Mouse (Mus musculus) megakaryocyte, embryonic 14.5 days (primary cell): ENCODE data around the gene Sfta2.

ENCODE experiments used
- FLI1 ChIP-seq: IDR thresholded peaks from 2 replicates; pipeline ENCODE4 v1.6.1; 2012; ENCODE audit warnings: low read length, inconsistent platforms, mixed read lengths
- GATA1 ChIP-seq: IDR thresholded peaks from 3 replicates; pipeline ENCODE4 v1.6.1; 2012; ENCODE audit warnings: mixed read lengths, low read length, inconsistent platforms, borderline replicate concordance

DNA sequence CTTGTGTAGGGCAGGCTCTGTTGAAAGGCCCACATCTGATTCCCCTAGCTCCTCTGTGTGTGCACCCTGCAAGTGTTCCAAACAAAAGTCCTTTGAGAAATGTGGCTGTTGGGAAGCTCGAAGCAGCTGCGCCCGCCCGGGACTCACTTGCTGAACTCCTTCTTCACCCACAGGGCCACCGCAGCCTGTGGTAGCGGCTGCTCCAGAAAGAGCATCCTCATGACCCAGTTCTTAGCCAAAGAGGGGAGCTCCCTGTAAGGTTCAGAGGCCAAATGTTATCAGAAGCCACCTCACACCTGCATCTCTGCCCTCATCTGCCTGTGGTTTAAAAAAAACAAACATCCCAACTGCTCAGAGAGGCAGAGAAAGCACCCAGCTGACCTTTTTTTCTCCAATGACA lies 70.5 kb downstream of the Sfta2 start:
- no peak for TF ChIP-seq GATA1
- no peak for TF ChIP-seq FLI1
